Mouse (Mus musculus): Measurements from ENCODE around the gene Calm5. TPM values are rescaled to one million over a fixed set of nuclear protein-coding genes. Genes with fewer than 3 reads are reported as not detected.
"Not testable (repeated sequence)": the region's sequence is repeated elsewhere in the genome, so short reads cannot be mapped to it uniquely, and the experiment has no call there.

Calm5 gene
- polyA plus RNA-seq, 1 experiment from 2014 or later: not detected

DNA sequence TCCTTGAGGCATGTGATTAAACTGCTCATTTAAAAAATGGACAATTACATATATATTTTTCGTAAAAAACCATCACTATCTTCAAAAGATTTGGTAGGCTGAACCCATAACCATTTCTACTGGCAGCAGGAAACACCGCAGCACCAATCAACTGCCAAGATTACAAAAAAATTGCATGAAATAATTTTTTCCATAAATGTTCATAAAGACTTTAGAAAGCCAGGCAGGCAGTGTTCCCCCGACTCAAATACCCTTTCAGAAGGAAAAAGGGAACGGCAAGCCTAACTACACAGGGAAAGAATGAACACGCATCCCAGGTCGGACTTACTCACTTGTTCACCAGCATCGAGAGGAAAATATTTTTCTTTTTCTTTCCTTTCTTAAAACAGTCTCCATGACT is 38.6 kb downstream of the Calm5 start:
- H3K4me2 ChIP-seq: peak overlapping the region; percentile 69
- H3K27me3 ChIP-seq: no peaks in the 10 kb centered on the region
- peak overlapping the region; percentile 76 for H3K9ac ChIP-seq
- no peak for ATAC-seq (ENCODE audit: insufficient read depth)
- H3K27ac ChIP-seq (replicated peaks): peak overlapping the region; percentile 70
- H3K4me1 ChIP-seq (replicated peaks): peaks cover 60% of the 10 kb centered on the region
- 5% methylated on average over 7 of the region's 7 CpGs for WGBS (ENCODE audit: insufficient replicate concordance)
- H3K36me3 ChIP-seq (replicated peaks): peaks cover 36% of the 10 kb centered on the region
- no peaks in the 10 kb centered on the region for H3K9me3 ChIP-seq (replicated peaks)
- peak overlapping the region; percentile 71 for H3K4me3 ChIP-seq (replicated peaks)

DNA sequence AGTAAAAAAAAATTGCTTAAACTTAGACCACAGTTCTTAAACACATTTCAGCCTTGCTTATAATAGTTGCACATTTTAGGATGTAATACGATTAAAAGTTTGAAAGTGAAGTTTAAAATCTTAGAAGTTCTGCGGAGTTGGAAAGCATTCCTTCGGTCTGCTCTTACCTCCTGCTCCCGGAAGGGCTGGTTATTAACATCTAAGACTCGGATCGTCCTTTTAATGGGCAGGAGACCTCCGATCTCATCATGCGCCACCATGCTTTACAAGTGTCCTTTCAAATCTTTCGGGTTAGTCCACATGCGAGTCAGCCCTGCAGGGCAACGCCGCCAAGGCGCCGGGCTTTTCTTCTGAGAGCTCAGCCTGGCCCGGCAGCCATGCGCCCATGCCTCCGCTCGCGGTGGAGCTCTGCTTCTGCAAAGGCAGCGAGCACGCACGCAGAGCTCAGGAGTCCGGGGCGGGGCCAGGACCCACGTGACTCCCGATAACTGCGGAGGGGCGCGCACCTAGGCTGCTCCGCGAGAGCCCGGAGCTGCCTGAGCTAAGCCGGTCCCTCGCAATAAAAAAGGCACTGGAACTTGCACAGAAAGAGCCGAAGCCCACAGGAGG is 39.3 kb downstream of the Calm5 start:
- Histone ChIP-seq H3K4me2 (peak overlapping the region; percentile 69), H3K4me1 (replicated peaks) (peaks cover 60% of the 10 kb centered on the region), H3K9ac (peak overlapping the region; percentile 76), H3K27me3 (no peaks in the 10 kb centered on the region), H3K9me3 (replicated peaks) (no peaks in the 10 kb centered on the region), H3K27ac (replicated peaks) (peak overlapping the region; percentile 77), H3K36me3 (replicated peaks) (peaks cover 30% of the 10 kb centered on the region), H3K4me3 (replicated peaks) (peak overlapping the region; percentile 71)
- WGBS (ENCODE audit: insufficient replicate concordance): under 1% methylated on average over 35 of the region's 35 CpGs
- peak; percentile 98 for ATAC-seq (ENCODE audit: insufficient read depth)

DNA sequence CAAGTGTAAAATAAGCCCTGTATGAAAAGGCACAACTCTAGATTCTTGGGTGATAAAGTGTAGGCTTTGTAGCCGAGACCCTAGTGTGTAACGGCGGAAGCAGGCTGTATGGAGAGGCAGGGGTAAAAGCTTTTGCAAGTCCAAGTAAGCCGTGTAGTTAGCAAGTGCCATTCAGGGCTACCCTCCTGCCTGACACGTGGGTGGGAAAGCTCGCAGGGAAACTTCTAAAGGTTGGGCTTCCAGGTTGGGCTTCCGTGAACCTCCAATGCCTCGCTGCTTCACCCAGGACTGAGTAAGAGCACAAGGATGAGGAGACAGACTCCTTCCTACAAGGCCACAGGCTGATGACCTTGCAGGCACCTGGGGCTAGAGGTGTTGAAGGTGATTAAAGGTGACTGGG is 40.6 kb downstream of the Calm5 start:
- Histone ChIP-seq H3K27me3 (no peaks in the 10 kb centered on the region), H3K4me1 (replicated peaks) (peaks cover 55% of the 10 kb centered on the region), H3K4me3 (replicated peaks) (no peak overlapping the region), H3K36me3 (replicated peaks) (peaks cover 24% of the 10 kb centered on the region), H3K9me3 (replicated peaks) (no peaks in the 10 kb centered on the region), H3K9ac (no peak overlapping the region), H3K4me2 (no peak overlapping the region), H3K27ac (replicated peaks) (no peak overlapping the region)
- ATAC-seq (ENCODE audit: insufficient read depth): no peak
- 80% methylated on average over 8 of the region's 8 CpGs for WGBS (ENCODE audit: insufficient replicate concordance)

DNA sequence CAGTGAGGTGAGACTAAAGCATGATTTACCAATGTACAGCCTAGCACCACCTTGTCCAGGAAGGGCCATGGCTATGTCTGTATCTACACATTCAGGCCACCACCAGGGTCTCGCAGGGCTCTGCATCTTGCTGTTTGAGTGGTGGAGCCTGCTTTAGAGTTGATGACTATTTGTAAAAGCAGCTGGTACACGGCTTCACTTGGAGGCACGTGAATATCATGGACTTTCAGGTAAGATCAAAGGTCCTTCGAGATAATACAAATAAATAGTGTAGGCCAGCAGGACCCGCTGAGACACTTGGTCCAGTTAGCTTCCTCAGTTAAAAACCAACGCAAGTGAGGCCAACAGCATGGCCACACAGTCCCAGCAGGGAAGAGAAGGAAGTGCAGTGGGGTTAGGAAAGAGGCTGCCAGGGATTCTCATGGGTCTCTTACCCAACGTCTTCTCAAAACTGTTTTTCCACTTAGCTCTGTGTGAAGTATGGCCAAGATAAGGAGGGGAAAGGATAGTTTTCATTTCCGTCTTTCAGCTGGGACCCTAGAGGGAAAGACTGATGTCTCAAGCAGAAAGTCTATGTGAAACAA is 41.5 kb downstream of the Calm5 start:
- WGBS (ENCODE audit: insufficient replicate concordance): 69% methylated on average over 8 of the region's 8 CpGs
- H3K4me2 ChIP-seq: no peak overlapping the region

DNA sequence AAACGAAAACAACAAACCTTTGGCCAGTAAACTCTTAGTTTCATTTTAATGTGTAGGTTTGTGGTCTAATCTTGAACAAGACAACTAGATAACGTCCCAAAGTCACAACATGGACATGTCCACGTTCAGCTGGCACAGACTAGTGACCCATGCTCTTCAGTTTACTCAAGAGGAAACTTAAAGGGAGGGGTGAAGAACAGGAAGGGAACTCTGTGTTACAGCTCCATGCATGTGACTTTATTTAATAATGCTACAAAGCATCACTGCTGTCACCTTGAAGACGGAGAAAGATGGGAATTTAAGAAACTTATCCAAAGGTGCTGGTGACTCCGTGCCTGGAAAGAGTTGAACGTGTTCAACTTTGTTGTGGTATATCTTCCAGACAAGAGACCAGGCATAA is 42.1 kb downstream of the Calm5 start:
- Histone ChIP-seq H3K4me1 (replicated peaks) (peaks cover 44% of the 10 kb centered on the region), H3K9me3 (replicated peaks) (no peaks in the 10 kb centered on the region), H3K27ac (replicated peaks) (peak overlapping the region; percentile 53), H3K36me3 (replicated peaks) (peaks cover 23% of the 10 kb centered on the region), H3K4me2 (no peak overlapping the region), H3K4me3 (replicated peaks) (no peak overlapping the region), H3K9ac (no peak overlapping the region), H3K27me3 (no peaks in the 10 kb centered on the region)
- 74% methylated on average over 6 of the region's 6 CpGs for WGBS (ENCODE audit: insufficient replicate concordance)
- no peak for ATAC-seq (ENCODE audit: insufficient read depth)

More for the DNA sequence above, 41.5 kb downstream of the Calm5 start:
- H3K4me3 ChIP-seq (replicated peaks): no peak overlapping the region
- no peaks in the 10 kb centered on the region for H3K27me3 ChIP-seq
- peak overlapping the region; percentile 53 for H3K27ac ChIP-seq (replicated peaks)
- H3K36me3 ChIP-seq (replicated peaks): peaks cover 23% of the 10 kb centered on the region
- no peaks in the 10 kb centered on the region for H3K9me3 ChIP-seq (replicated peaks)
- peaks cover 48% of the 10 kb centered on the region for H3K4me1 ChIP-seq (replicated peaks)
- no peak for ATAC-seq (ENCODE audit: insufficient read depth)
- H3K9ac ChIP-seq: no peak overlapping the region

DNA sequence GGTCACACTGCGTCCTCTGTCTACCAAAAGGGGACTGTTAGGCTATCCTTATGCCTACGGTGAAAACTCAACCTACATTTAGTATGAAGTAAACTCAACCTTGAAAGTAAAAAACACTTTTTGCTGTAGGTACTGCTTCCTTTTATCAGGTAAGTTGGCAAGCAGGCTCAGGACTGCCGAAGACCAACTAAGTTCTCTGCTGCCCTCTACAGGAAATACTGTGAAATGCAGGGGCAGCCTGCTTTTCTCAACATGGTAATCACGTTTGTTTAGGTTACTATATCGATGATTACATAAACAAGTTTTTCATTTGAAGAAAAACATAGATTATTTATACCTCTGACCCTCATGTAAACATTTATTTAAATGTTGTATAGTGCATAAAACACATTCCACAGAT is 42.9 kb downstream of the Calm5 start:
- Histone ChIP-seq H3K27ac (replicated peaks) (no peak overlapping the region), H3K4me1 (replicated peaks) (peaks cover 37% of the 10 kb centered on the region), H3K9ac (no peak overlapping the region), H3K4me2 (no peak overlapping the region), H3K9me3 (replicated peaks) (no peaks in the 10 kb centered on the region), H3K27me3 (no peaks in the 10 kb centered on the region), H3K4me3 (replicated peaks) (no peak overlapping the region), H3K36me3 (replicated peaks) (peaks cover 23% of the 10 kb centered on the region)
- no peak for ATAC-seq (ENCODE audit: insufficient read depth)
- 28% methylated on average over 5 of the region's 5 CpGs for WGBS (ENCODE audit: insufficient replicate concordance)

DNA sequence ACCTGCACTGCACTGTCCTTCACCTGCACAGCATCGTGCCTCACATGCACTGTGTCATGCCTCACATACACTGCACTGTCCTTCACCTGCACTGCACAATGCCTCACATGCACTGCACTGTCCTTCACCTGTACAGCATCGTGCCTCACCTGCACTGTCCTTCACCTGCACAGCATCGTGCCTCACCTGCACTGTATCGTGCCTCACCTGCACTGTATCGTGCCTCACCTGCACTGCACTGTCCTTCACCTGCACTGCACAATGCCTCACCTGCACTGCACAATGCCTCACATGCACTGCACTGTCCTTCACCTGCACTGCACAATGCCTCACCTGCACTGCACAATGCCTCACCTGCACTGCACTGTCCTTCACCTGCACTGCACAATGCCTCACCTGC is 44.2 kb downstream of the Calm5 start:
- 88% methylated on average over 5 of the region's 5 CpGs for WGBS (ENCODE audit: insufficient replicate concordance)
- H3K36me3 ChIP-seq (replicated peaks): peaks cover 26% of the 10 kb centered on the region

DNA sequence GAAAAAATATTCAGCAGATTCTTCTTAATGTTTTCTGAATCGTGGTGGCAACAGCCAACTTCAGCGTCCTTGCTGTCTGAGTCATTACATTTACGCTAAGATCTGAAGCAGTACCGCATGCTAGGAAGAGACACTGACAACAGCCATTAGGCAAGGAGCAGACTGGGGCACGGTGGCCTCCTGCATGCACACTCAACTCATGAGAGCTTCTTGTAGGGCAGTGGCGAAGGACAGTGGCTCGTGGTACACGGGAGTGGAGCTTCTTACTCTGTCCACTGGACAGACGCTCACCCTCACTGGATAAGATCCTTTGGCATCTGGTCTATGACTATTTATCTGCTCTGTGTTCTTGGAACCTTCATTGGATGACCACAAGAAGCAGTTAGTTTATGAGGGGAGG is 45.3 kb downstream of the Calm5 start:
- Histone ChIP-seq H3K27ac (replicated peaks) (no peak overlapping the region), H3K27me3 (no peaks in the 10 kb centered on the region), H3K4me2 (no peak overlapping the region), H3K36me3 (replicated peaks) (peaks cover 27% of the 10 kb centered on the region), H3K4me3 (replicated peaks) (no peak overlapping the region), H3K9ac (no peak overlapping the region), H3K4me1 (replicated peaks) (peaks cover 26% of the 10 kb centered on the region), H3K9me3 (replicated peaks) (no peaks in the 10 kb centered on the region)
- ATAC-seq (ENCODE audit: insufficient read depth): no peak
- 83% methylated on average over 9 of the region's 9 CpGs for WGBS (ENCODE audit: insufficient replicate concordance)

More for the DNA sequence above, 44.2 kb downstream of the Calm5 start:
- not testable (repeated sequence) for H3K27ac ChIP-seq (replicated peaks); H3K9ac ChIP-seq; H3K4me2 ChIP-seq; H3K27me3 ChIP-seq; ATAC-seq (ENCODE audit: insufficient read depth); H3K9me3 ChIP-seq (replicated peaks); H3K4me3 ChIP-seq (replicated peaks)
- peaks cover 35% of the 10 kb centered on the region for H3K4me1 ChIP-seq (replicated peaks)

Other genes with a start within 250 kb of the Calm5 start
- 3.1 and 4.0 TPM in 2 replicates for gene Fam208b, start 243.1 kb upstream of the Calm5 start, polyA plus RNA-seq (2015; fragmentation: Nextera tagmentation; extraction: Ambion mirVana)
- 3.5 and 3.9 TPM in 2 replicates for gene Asb13, start 220.1 kb upstream of the Calm5 start, polyA plus RNA-seq (2015; fragmentation: Nextera tagmentation; extraction: Ambion mirVana)
- not detected in 2 replicates for gene Calml3, start 49.9 kb upstream of the Calm5 start, polyA plus RNA-seq (2015; fragmentation: Nextera tagmentation; extraction: Ambion mirVana)
- 0.43 TPM in 1 of 2 replicates, not detected in the other for gene Calm4, start 16.4 kb upstream of the Calm5 start, polyA plus RNA-seq (2015; fragmentation: Nextera tagmentation; extraction: Ambion mirVana)
- gene Net1, start 64.0 kb downstream of the Calm5 start, polyA plus RNA-seq (2015; fragmentation: Nextera tagmentation; extraction: Ambion mirVana): 51.4 and 58.3 TPM in 2 replicates
- 0.06 TPM in 1 of 2 replicates, not detected in the other for gene Tubal3, start 64.1 kb downstream of the Calm5 start, polyA plus RNA-seq (2015; fragmentation: Nextera tagmentation; extraction: Ambion mirVana)
- not detected in 2 replicates for gene Ucn3, start 91.2 kb downstream of the Calm5 start, polyA plus RNA-seq (2015; fragmentation: Nextera tagmentation; extraction: Ambion mirVana)
- gene Akr1c14, start 194.8 kb downstream of the Calm5 start, polyA plus RNA-seq (2015; fragmentation: Nextera tagmentation; extraction: Ambion mirVana): 5.1 and 7.1 TPM in 2 replicates